Mouse (Mus musculus) layer of hippocampus, adult 9-11 months (tissue): Measurements from ENCODE around the gene Cog7.

Experiments used
- DNase-seq: peaks from one replicate; pipeline ENCODE4 v3.0.0; 2022

Cog7 gene

DNA sequence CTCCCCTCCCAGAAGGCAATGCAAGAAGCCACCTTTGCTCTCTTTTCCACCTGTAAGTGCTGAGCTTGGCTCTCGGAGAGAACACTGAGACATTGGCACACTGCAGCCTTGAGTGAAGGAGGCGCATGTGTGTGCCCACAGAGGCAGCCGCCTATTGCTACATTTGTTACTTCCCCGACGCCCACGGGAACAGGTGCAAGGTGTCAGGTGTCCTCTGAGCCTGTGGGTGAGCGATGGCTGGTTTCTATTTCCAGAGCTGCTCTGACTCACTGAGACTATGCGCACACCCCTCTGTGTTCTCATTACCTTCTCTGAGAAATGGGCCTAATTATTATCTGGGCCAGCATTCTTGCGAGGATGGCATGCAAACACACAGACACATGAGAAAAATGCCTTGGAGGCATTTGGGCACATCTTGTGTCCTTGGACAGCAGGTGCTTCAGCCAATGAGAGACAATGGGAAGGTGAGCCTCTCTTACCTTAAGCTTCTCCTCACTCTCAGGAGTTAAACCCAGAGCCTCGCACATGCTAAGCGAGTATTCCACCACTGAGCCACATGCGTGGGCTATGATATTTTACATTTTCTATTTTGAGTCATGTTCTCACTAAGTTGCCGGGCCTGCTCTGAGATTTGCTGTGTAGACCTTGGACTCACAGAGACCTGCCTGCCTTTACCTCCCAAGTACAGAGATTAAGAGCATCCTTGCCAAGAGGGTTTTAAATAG, 90.7 kb downstream of the Cog7 start:
- DNase-seq: peak; percentile 70

DNA sequence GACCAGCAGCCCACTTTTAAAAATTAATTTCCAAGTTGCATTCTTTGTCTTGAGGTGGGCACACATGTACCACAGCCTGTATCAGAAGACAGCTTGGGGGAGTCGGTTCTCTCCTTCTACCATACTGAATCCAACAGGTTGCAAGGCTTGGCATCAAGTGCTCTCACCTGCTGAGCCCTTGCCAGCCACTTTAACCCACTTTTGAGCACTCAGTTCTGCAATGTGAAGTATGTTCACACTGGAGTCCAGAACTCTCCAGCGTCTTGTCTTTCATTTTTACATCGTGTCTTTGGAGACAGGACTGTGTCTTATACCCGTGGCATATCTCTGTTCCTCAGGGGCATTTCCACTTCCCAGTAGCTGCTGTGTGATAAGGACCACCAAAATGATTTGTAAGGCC, 101.3 kb downstream of the Cog7 start:
- no peak for DNase-seq

DNA sequence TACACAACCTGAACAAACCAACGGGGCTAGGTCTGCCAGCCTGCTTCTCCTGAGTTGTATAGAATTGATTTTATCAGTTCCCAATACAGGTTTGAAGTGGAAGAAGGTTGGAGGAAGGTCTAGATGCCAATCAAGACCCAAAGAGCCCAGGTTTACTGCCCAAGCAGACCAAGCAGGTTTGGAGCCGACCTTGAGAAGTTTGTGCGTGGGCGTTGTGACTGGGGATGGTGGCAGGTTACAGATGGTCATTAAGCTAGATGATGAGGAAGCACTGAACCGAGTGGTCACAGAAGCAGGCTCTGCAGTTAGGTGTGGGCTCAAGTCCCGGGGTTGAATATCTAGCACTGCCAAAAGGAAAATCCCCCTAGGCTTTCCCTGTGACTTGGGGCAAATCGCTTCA, 106.7 kb downstream of the Cog7 start:
- DNase-seq: no peak

GRCm38 (mm10) chr7:121873998-121874397, 107.5 kb downstream of the Cog7 start:
- DNase-seq: no peak

GRCm38 (mm10) chr7:121871631-121872030, 109.9 kb downstream of the Cog7 start:
- no peak for DNase-seq

DNA sequence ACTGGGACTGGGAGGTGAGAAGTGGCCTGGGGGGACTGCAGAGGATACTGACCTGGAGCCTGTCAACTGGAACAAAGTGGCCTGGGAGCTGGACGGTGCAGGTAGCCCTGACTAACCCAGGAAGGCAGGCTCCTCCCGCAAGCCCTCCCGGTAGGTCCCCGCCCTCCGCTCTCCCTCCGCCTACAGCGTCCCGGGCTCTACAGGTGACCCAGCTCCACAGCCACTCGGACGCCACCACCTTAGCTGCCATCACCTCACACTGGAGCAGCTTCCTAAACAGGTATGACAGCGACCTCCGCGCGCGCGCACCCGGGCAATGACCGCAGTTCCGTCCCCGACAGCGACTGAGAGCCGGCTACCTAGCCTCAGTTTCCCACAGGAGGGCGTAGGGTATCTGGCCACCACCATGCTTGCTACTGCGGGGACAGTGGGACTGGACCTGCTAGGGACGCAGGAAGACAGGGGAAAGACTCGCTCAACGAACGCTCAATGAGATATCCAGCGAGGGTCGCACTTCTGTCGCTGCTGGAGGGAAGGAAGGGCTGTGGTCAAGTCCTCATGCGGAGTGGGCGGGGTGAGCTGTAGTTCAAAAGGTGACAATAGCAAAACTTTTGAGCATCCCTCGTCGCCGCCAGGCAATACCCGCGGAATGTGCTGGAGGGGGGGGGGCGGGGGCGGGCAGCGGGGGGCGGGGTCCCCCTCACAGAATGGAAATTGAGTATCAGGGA, 116.5 kb downstream of the Cog7 start, which contains the start of gene Scnn1b:
TSS of gene Scnn1b (plus strand) at position 181 of the 728 bp plus-strand sequence.
- no peak for DNase-seq

DNA sequence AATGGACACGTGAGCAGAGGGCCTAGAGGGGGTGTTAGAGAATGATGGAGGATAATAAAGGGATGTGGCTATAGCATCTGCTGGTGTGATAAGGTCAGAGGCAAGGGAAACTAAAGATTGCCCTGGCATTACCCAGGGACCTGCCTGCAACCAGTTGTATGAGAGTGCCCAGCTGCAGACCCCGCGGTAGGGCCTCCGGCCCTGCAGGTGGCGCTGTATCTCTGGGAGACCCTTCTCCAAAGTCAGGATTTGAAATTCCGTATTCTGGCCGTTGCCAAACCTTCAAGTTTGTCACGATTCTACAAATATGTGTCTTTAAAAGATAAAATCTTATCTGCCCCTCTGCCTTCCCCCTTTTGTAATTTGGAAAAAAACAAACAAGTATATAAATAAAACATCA, 122.6 kb downstream of the Cog7 start:
- DNase-seq: no peak

GRCm38 (mm10) chr7:121857177-121857884, 124.2 kb downstream of the Cog7 start:
- DNase-seq: peak; percentile 20

DNA sequence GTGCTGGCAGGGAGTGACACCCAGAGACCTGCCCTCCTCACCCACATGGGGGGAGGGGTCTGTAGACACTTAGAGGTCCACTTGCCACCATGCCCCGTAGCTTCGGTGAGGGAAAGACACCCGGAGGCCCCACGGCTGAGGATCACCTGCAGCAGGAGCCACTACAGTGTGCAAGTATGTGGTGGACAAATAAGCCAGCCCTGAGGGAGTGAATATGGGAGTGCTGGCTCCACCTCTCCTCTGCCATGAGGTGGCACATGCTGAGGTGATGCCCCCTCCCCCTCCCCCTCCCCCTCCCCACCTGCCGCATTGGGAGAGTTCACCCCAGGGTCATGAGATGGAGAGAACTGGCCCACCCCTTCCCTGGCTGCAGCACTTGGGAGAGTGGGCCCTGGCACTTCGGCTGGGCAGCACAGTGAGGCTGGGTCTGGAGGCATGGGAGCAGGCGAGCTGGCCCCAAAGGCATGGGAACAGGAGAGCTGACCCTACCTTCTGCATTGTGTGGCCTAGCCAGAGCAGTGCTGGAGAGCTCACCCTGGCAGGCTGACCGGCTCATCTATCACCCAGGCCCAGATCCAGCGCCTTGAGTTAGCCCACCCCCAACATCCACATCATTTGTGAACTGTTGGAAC, 132.9 kb downstream of the Cog7 start:
- DNase-seq: no peak

DNA sequence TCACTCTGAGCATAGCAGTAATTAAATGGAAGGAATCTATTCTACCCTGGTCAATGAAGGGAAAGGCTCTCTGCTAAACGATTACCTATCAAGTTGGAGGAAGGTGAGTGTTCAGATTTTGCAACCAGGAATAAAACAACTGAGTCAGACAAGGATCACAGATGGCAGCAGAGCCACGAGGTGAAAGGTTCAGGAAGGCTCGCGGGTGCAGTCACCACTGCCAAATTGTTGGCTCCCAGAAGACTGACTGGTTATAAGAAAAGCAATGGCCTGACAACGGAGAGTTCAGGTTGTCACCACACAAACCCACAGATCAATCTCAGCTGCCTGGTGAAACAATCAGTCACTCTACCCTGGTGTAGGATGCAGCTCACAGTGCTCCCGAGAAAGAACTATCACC, 135.5 kb downstream of the Cog7 start:
- no peak for DNase-seq

DNA sequence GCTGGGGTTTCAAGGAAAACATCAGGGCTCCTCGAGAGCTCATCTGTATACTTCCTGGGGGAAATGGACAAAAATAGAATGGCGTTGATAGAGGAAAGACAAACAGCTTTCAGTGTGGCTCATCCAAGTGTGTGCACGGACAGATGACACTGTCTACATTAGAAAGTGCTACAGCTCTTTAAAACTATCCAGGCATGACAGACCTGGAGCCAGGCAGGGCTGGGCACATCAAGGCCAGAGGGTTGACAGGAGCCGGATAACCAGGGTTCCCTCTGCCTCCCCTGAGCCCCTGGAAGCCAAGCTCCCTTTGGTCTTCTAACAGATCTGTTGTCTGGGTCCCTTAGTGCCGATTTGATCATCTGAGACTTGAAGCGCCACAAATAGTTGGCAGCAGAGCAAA, 139.3 kb downstream of the Cog7 start:
- no peak for DNase-seq

- peak; percentile 70 for DNase-seq
Measured at GRCm38 (mm10) chr7:121840810-121841209, 140.7 kb downstream of the Cog7 start.

- DNase-seq: peak; percentile 58
Measured at GRCm38 (mm10) chr7:121836827-121837226, 144.7 kb downstream of the Cog7 start.

GRCm38 (mm10) chr7:121835392-121835791, 146.1 kb downstream of the Cog7 start:
- DNase-seq: no peak
